Mouse (Mus musculus): ENCODE results near the gene Mtcl1. TPM values are rescaled to one million over a fixed set of nuclear protein-coding genes. Genes with fewer than 3 reads are reported as not detected.

Gene Mtcl1
- polyA plus RNA-seq, 1 experiment = 91.0 TPM

- TF ChIP-seq POLR2A (IDR thresholded peaks at IDR 0.05; ENCODE audit: insufficient read depth, low read length) (no peak), EP300 (IDR thresholded peaks at IDR 0.05; ENCODE audit: insufficient read depth, low read depth, low read length) (no peak), CTCF (IDR thresholded peaks at IDR 0.05; ENCODE audit: low read depth, low read length) (no peak)
- Histone ChIP-seq H3K4me1 (ENCODE audit: control insufficient read depth, insufficient read depth, low read length) (peaks cover 11% of the 10 kb centered on the region), H3K9me3 (replicated peaks; ENCODE audit: control insufficient read depth, insufficient read depth, low read length, poor library complexity, severe bottlenecking) (no peaks in the 10 kb centered on the region), H3K36me3 (ENCODE audit: control insufficient read depth, insufficient read depth, low read length, poor library complexity, severe bottlenecking) (peaks cover 17% of the 10 kb centered on the region), H3K27me3 (ENCODE audit: control insufficient read depth, insufficient read depth, low read length, poor library complexity, severe bottlenecking) (no peaks in the 10 kb centered on the region), H3K9ac (ENCODE audit: low read depth, poor library complexity, severe bottlenecking) (no peak overlapping the region), H3K27ac (ENCODE audit: insufficient read depth, low read length) (no peak overlapping the region), H3K4me3 (ENCODE audit: low read depth, low read length) (no peak overlapping the region)
Observed at GRCm38 (mm10) chr17:66417748-66418147, 31.8 kb downstream of the Mtcl1 start.

- Histone ChIP-seq H3K9me3 (replicated peaks; ENCODE audit: control insufficient read depth, insufficient read depth, low read length, poor library complexity, severe bottlenecking) (no peaks in the 10 kb centered on the region), H3K27me3 (ENCODE audit: control insufficient read depth, insufficient read depth, low read length, poor library complexity, severe bottlenecking) (no peaks in the 10 kb centered on the region), H3K36me3 (ENCODE audit: control insufficient read depth, insufficient read depth, low read length, poor library complexity, severe bottlenecking) (peaks cover 17% of the 10 kb centered on the region), H3K4me3 (ENCODE audit: low read depth, low read length) (no peak overlapping the region), H3K9ac (ENCODE audit: low read depth, poor library complexity, severe bottlenecking) (no peak overlapping the region), H3K27ac (ENCODE audit: insufficient read depth, low read length) (no peak overlapping the region), H3K4me1 (ENCODE audit: control insufficient read depth, insufficient read depth, low read length) (peaks cover 15% of the 10 kb centered on the region)
- TF ChIP-seq POLR2A (IDR thresholded peaks at IDR 0.05; ENCODE audit: insufficient read depth, low read length) (no peak), EP300 (IDR thresholded peaks at IDR 0.05; ENCODE audit: insufficient read depth, low read depth, low read length) (no peak), CTCF (IDR thresholded peaks at IDR 0.05; ENCODE audit: low read depth, low read length) (no peak)
Observed at GRCm38 (mm10) chr17:66417329-66417728, 32.2 kb downstream of the Mtcl1 start.

GRCm38 (mm10) chr17:66416841-66417313, 32.7 kb downstream of the Mtcl1 start:
- TF ChIP-seq CTCF (IDR thresholded peaks at IDR 0.05; ENCODE audit: low read depth, low read length) = no peak
- Histone ChIP-seq H3K27me3 (ENCODE audit: control insufficient read depth, insufficient read depth, low read length, poor library complexity, severe bottlenecking) (no peaks in the 10 kb centered on the region), H3K9ac (ENCODE audit: low read depth, poor library complexity, severe bottlenecking) (no peak overlapping the region), H3K27ac (ENCODE audit: insufficient read depth, low read length) (no peak overlapping the region), H3K9me3 (replicated peaks; ENCODE audit: control insufficient read depth, insufficient read depth, low read length, poor library complexity, severe bottlenecking) (no peaks in the 10 kb centered on the region), H3K4me1 (ENCODE audit: control insufficient read depth, insufficient read depth, low read length) (peaks cover 17% of the 10 kb centered on the region), H3K4me3 (ENCODE audit: low read depth, low read length) (no peak overlapping the region), H3K36me3 (ENCODE audit: control insufficient read depth, insufficient read depth, low read length, poor library complexity, severe bottlenecking) (peaks cover 13% of the 10 kb centered on the region)

GRCm38 (mm10) chr17:66416436-66416835, 33.1 kb downstream of the Mtcl1 start:
- Histone ChIP-seq H3K27ac (ENCODE audit: insufficient read depth, low read length) (no peak overlapping the region), H3K36me3 (ENCODE audit: control insufficient read depth, insufficient read depth, low read length, poor library complexity, severe bottlenecking) (peaks cover 13% of the 10 kb centered on the region), H3K4me1 (ENCODE audit: control insufficient read depth, insufficient read depth, low read length) (peaks cover 17% of the 10 kb centered on the region), H3K4me3 (ENCODE audit: low read depth, low read length) (no peak overlapping the region), H3K9ac (ENCODE audit: low read depth, poor library complexity, severe bottlenecking) (no peak overlapping the region), H3K9me3 (replicated peaks; ENCODE audit: control insufficient read depth, insufficient read depth, low read length, poor library complexity, severe bottlenecking) (no peaks in the 10 kb centered on the region), H3K27me3 (ENCODE audit: control insufficient read depth, insufficient read depth, low read length, poor library complexity, severe bottlenecking) (no peaks in the 10 kb centered on the region)
- TF ChIP-seq CTCF (IDR thresholded peaks at IDR 0.05; ENCODE audit: low read depth, low read length) (no peak), EP300 (IDR thresholded peaks at IDR 0.05; ENCODE audit: insufficient read depth, low read depth, low read length) (no peak), POLR2A (IDR thresholded peaks at IDR 0.05; ENCODE audit: insufficient read depth, low read length) (no peak)

- no peaks in the 10 kb centered on the region for H3K27me3 ChIP-seq (ENCODE audit: control insufficient read depth, insufficient read depth, low read length, poor library complexity, severe bottlenecking)
- H3K9ac ChIP-seq (ENCODE audit: low read depth, poor library complexity, severe bottlenecking) = no peak overlapping the region
- no peak overlapping the region for H3K27ac ChIP-seq (ENCODE audit: insufficient read depth, low read length)
- TF ChIP-seq POLR2A (IDR thresholded peaks at IDR 0.05; ENCODE audit: insufficient read depth, low read length) (no peak), CTCF (IDR thresholded peaks at IDR 0.05; ENCODE audit: low read depth, low read length) (no peak), EP300 (IDR thresholded peaks at IDR 0.05; ENCODE audit: insufficient read depth, low read depth, low read length) (no peak)
- peaks cover 13% of the 10 kb centered on the region for H3K4me1 ChIP-seq (ENCODE audit: control insufficient read depth, insufficient read depth, low read length)
- no peaks in the 10 kb centered on the region for H3K9me3 ChIP-seq (replicated peaks; ENCODE audit: control insufficient read depth, insufficient read depth, low read length, poor library complexity, severe bottlenecking)
- H3K4me3 ChIP-seq (ENCODE audit: low read depth, low read length) = no peak overlapping the region
- H3K36me3 ChIP-seq (ENCODE audit: control insufficient read depth, insufficient read depth, low read length, poor library complexity, severe bottlenecking) = peaks cover 25% of the 10 kb centered on the region
Observed at GRCm38 (mm10) chr17:66414331-66414730, 35.2 kb downstream of the Mtcl1 start.

GRCm38 (mm10) chr17:66412155-66412970, 37.2 kb downstream of the Mtcl1 start:
- peaks cover 25% of the 10 kb centered on the region for H3K36me3 ChIP-seq (ENCODE audit: control insufficient read depth, insufficient read depth, low read length, poor library complexity, severe bottlenecking)
- TF ChIP-seq CTCF (IDR thresholded peaks at IDR 0.05; ENCODE audit: low read depth, low read length) (no peak), EP300 (IDR thresholded peaks at IDR 0.05; ENCODE audit: insufficient read depth, low read depth, low read length) (no peak)
- no peak overlapping the region for H3K27ac ChIP-seq (ENCODE audit: insufficient read depth, low read length)

More at GRCm38 (mm10) chr17:66412155-66412970, 37.2 kb downstream of the Mtcl1 start:
- H3K9ac ChIP-seq (ENCODE audit: low read depth, poor library complexity, severe bottlenecking) = no peak overlapping the region
- H3K4me3 ChIP-seq (ENCODE audit: low read depth, low read length) = no peak overlapping the region
- H3K27me3 ChIP-seq (ENCODE audit: control insufficient read depth, insufficient read depth, low read length, poor library complexity, severe bottlenecking) = no peaks in the 10 kb centered on the region
- H3K4me1 ChIP-seq (ENCODE audit: control insufficient read depth, insufficient read depth, low read length) = peaks cover 13% of the 10 kb centered on the region
- H3K9me3 ChIP-seq (replicated peaks; ENCODE audit: control insufficient read depth, insufficient read depth, low read length, poor library complexity, severe bottlenecking) = no peaks in the 10 kb centered on the region

Data from ES-Bruce4 (cell line).